ENCODE assay signal across 8 mouse cellular contexts in the genomic region with DNA sequence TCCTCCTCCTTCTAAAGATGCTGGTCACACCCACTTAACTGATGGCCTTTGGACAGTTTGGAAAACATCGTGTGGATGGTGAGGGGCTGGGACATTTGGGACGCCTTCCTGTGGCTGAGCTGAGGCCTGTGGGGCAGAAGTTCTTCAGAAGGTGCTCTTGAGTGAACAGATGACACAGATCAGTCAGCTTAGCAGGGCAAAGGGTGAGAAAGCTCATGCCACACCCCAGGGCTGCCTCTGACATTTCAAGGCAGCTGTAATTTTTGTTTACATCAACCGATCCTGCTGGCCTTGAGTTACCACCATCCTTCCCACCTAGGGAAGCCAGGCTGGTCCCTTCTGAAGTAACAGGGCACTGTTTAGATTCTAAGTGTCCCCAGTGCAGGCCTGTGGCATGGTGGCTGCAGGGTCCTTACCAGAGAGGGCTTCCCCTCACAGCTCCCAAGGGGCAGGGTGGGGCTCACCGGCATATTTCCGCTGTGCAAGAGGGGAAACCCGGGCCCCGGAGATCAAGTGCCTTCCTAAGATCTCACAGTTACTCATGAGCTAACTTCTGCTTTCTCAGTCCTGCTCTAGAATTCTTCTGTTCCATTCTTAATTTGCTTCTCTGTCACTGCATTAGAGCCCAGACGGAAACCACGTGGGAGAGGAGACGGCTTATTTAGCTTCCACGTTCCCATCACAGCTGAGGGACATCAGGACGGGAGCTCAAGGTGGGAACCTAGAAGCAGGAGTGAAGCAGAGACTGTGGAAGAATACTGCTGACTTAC. TPM values are rescaled to one million over a fixed set of nuclear protein-coding genes. Genes with fewer than 3 reads are reported as not detected.
DNase-seq lines count a peak whose midpoint lies in the region; ATAC-seq and TF ChIP-seq lines count a peak whose summit lies in the region.

No protein-coding gene starts in this region.

- DNase-seq in kidney, postnatal 4 days: no peak
- DNase-seq in adrenal gland, adult (ENCODE audit: inconsistent age in 2 of 2, low spot score in 1 of 2): no peak
- DNase-seq in cerebellum, adult 2 months: no peak

- no peak for TF ChIP-seq POLR2A in cerebellum, adult 2 months (IDR thresholded peaks at IDR 0.05; ENCODE audit: borderline replicate concordance, insufficient read depth, low read length)

- no peak for TF ChIP-seq CTCF in cerebellum, adult 2 months (IDR thresholded peaks at IDR 0.05; ENCODE audit: borderline replicate concordance, insufficient read depth, low read depth, low read length)

- H3K4me2 ChIP-seq in kidney, embryonic 16.5 days (replicated peaks; ENCODE audit: low read depth, low read length): no peak overlapping the region
- no peak overlapping the region for H3K4me2 ChIP-seq in embryonic facial prominence, embryonic 15.5 days (replicated peaks)
- H3K4me2 ChIP-seq in lung, embryonic 16.5 days (ENCODE audit: low read depth, low read length): no peak overlapping the region
- no peak overlapping the region for H3K4me2 ChIP-seq in stomach, embryonic 15.5 days
- no peak overlapping the region for H3K4me2 ChIP-seq in forebrain, embryonic 16.5 days (ENCODE audit: low read length)

- H3K4me3 ChIP-seq in kidney, embryonic 16.5 days (ENCODE audit: low read length): no peak overlapping the region
- no peak overlapping the region for H3K4me3 ChIP-seq in embryonic facial prominence, embryonic 15.5 days (replicated peaks)
- no peak overlapping the region for H3K4me3 ChIP-seq in lung, embryonic 16.5 days (ENCODE audit: low read length)
- no peak overlapping the region for H3K4me3 ChIP-seq in stomach, embryonic 15.5 days (replicated peaks)
- no peak overlapping the region for H3K4me3 ChIP-seq in cerebellum, adult 2 months (replicated peaks; ENCODE audit: insufficient read depth, low read depth, low read length)
- H3K4me3 ChIP-seq in forebrain, embryonic 16.5 days (replicated peaks; ENCODE audit: low read length): no peak overlapping the region

- ATAC-seq in kidney, embryonic 16.5 days (ENCODE audit: low FRiP score, low TSS enrichment): no peak
- ATAC-seq in embryonic facial prominence, embryonic 15.5 days (ENCODE audit: insufficient number of reproducible peaks, low FRiP score, low TSS enrichment, low read depth): no peak
- ATAC-seq in lung, embryonic 16.5 days (ENCODE audit: low read depth): no peak
- ATAC-seq in stomach, embryonic 15.5 days (ENCODE audit: insufficient read depth, low FRiP score, low read depth): no peak
- ATAC-seq in forebrain, embryonic 16.5 days: no peak

- H3K4me1 ChIP-seq in kidney, embryonic 16.5 days (ENCODE audit: insufficient read depth, low read length): peaks cover 31% of the 10 kb centered on the region
- H3K4me1 ChIP-seq in embryonic facial prominence, embryonic 15.5 days: peaks cover 28% of the 10 kb centered on the region
- H3K4me1 ChIP-seq in lung, embryonic 16.5 days (replicated peaks; ENCODE audit: control insufficient read depth, insufficient read depth, low read length): peaks cover 23% of the 10 kb centered on the region
- H3K4me1 ChIP-seq in stomach, embryonic 15.5 days: peaks cover 14% of the 10 kb centered on the region
- peaks cover 4% of the 10 kb centered on the region; the same call in 1 of the 2 replicates for H3K4me1 ChIP-seq in cerebellum, adult 2 months (ENCODE audit: control insufficient read depth, insufficient read depth, low read length)
- H3K4me1 ChIP-seq in forebrain, embryonic 16.5 days (replicated peaks; ENCODE audit: control insufficient read depth, insufficient read depth, low read length): peaks cover 27% of the 10 kb centered on the region

- H3K36me3 ChIP-seq in kidney, embryonic 16.5 days (ENCODE audit: insufficient read depth, low read length): no peaks in the 10 kb centered on the region
- no peaks in the 10 kb centered on the region for H3K36me3 ChIP-seq in embryonic facial prominence, embryonic 15.5 days
- H3K36me3 ChIP-seq in lung, embryonic 16.5 days (ENCODE audit: control insufficient read depth, insufficient read depth, low read length): no peaks in the 10 kb centered on the region
- no peaks in the 10 kb centered on the region for H3K36me3 ChIP-seq in stomach, embryonic 15.5 days
- no peaks in the 10 kb centered on the region for H3K36me3 ChIP-seq in forebrain, embryonic 16.5 days (ENCODE audit: control insufficient read depth, insufficient read depth)

- 38% methylated on average over 12 of the region's 12 CpGs for WGBS in kidney, embryonic 16.5 days
- 41% methylated on average over 12 of the region's 12 CpGs for WGBS in embryonic facial prominence, embryonic 15.5 days
- 34% methylated on average over 12 of the region's 12 CpGs for WGBS in lung, embryonic 16.5 days
- WGBS in stomach, embryonic 15.5 days: 37% methylated on average over 12 of the region's 12 CpGs
- 82% methylated on average over 12 of the region's 12 CpGs for WGBS in cerebellum, adult 2 months
- WGBS in forebrain, embryonic 16.5 days: 73% methylated on average over 12 of the region's 12 CpGs

- 0 out of 2 replicates have a peak overlapping the region, but pooled peaks have one; percentile 17 for H3K9ac ChIP-seq in kidney, embryonic 16.5 days (replicated peaks; ENCODE audit: low read length)
- no peak overlapping the region for H3K9ac ChIP-seq in embryonic facial prominence, embryonic 15.5 days
- no peak overlapping the region for H3K9ac ChIP-seq in lung, embryonic 16.5 days (ENCODE audit: low read length)
- H3K9ac ChIP-seq in stomach, embryonic 15.5 days: no peak overlapping the region
- no peak overlapping the region for H3K9ac ChIP-seq in forebrain, embryonic 16.5 days (replicated peaks; ENCODE audit: low read depth, low read length)

- H3K27ac ChIP-seq in kidney, embryonic 16.5 days (ENCODE audit: low read length): 0 out of 2 replicates have a peak overlapping the region, but pooled peaks have one; percentile 7
- peak overlapping the region; percentile 17; the same call in 1 of the 2 replicates for H3K27ac ChIP-seq in embryonic facial prominence, embryonic 15.5 days (replicated peaks)
- H3K27ac ChIP-seq in lung, embryonic 16.5 days (ENCODE audit: low read length): peak overlapping the region; percentile 37; the same call in 1 of the 2 replicates
- H3K27ac ChIP-seq in stomach, embryonic 15.5 days: peak overlapping the region; percentile 40; the same call in 1 of the 2 replicates
- no peak overlapping the region for H3K27ac ChIP-seq in cerebellum, adult 2 months (ENCODE audit: insufficient read depth, low read length)
- no peak overlapping the region for H3K27ac ChIP-seq in forebrain, embryonic 16.5 days (ENCODE audit: low read length)

- no peaks in the 10 kb centered on the region for H3K27me3 ChIP-seq in kidney, embryonic 16.5 days (ENCODE audit: insufficient read depth, low read length)
- H3K27me3 ChIP-seq in embryonic facial prominence, embryonic 15.5 days: no peaks in the 10 kb centered on the region
- H3K27me3 ChIP-seq in lung, embryonic 16.5 days (ENCODE audit: control insufficient read depth, insufficient read depth, low read depth, low read length): no peaks in the 10 kb centered on the region
- no peaks in the 10 kb centered on the region for H3K27me3 ChIP-seq in stomach, embryonic 15.5 days (replicated peaks)
- no peaks in the 10 kb centered on the region for H3K27me3 ChIP-seq in cerebellum, adult 2 months (ENCODE audit: control insufficient read depth, insufficient read depth, low read length)
- no peaks in the 10 kb centered on the region for H3K27me3 ChIP-seq in forebrain, embryonic 16.5 days (replicated peaks; ENCODE audit: control insufficient read depth, insufficient read depth, low read length)

- H3K9me3 ChIP-seq in kidney, embryonic 16.5 days (ENCODE audit: low read length): no peaks in the 10 kb centered on the region
- H3K9me3 ChIP-seq in embryonic facial prominence, embryonic 15.5 days (replicated peaks): no peaks in the 10 kb centered on the region
- H3K9me3 ChIP-seq in lung, embryonic 16.5 days (ENCODE audit: control insufficient read depth, low read length): no peaks in the 10 kb centered on the region
- H3K9me3 ChIP-seq in stomach, embryonic 15.5 days: no peaks in the 10 kb centered on the region
- no peaks in the 10 kb centered on the region for H3K9me3 ChIP-seq in forebrain, embryonic 16.5 days (ENCODE audit: control insufficient read depth, low read length)

RNA-seq across cellular contexts. Expression of a gene that starts 6.3 kb away (rescaled TPM):
- 8.9 and 10.6 TPM in 2 replicates for polyA plus RNA-seq in kidney, embryonic 16.5 days (2015; fragmentation: Nextera tagmentation; extraction: Ambion mirVana)
- 10.6 and 12.1 TPM in 2 replicates for polyA plus RNA-seq in embryonic facial prominence, embryonic 15.5 days (2015; fragmentation: Nextera tagmentation; extraction: Ambion mirVana)
- 5.8 and 7.7 TPM in 2 replicates for polyA plus RNA-seq in lung, embryonic 16.5 days (2015; fragmentation: Nextera tagmentation; extraction: Ambion mirVana)
- polyA plus RNA-seq in stomach, embryonic 15.5 days (2015; fragmentation: Nextera tagmentation; extraction: Ambion mirVana): 8.1 and 8.4 TPM in 2 replicates
- polyA plus RNA-seq in cerebellum, adult 2 months (2012; rRNA removed): 29.3 and 29.8 TPM in 2 replicates
- polyA plus RNA-seq in forebrain, embryonic 16.5 days (2015; fragmentation: Nextera tagmentation; extraction: Ambion mirVana): 14.0 and 15.8 TPM in 2 replicates

RNA-seq across cellular contexts. Expression of a gene that starts 24.4 kb away (rescaled TPM):
- polyA plus RNA-seq in kidney, embryonic 16.5 days (2015; fragmentation: Nextera tagmentation; extraction: Ambion mirVana): not detected in 2 replicates
- not detected in 2 replicates for polyA plus RNA-seq in embryonic facial prominence, embryonic 15.5 days (2015; fragmentation: Nextera tagmentation; extraction: Ambion mirVana)
- polyA plus RNA-seq in lung, embryonic 16.5 days (2015; fragmentation: Nextera tagmentation; extraction: Ambion mirVana): not detected in 2 replicates
- not detected in 2 replicates for polyA plus RNA-seq in stomach, embryonic 15.5 days (2015; fragmentation: Nextera tagmentation; extraction: Ambion mirVana)
- polyA plus RNA-seq in cerebellum, adult 2 months (2012; rRNA removed): not detected in 2 replicates
- not detected in 2 replicates for polyA plus RNA-seq in forebrain, embryonic 16.5 days (2015; fragmentation: Nextera tagmentation; extraction: Ambion mirVana)

Comparison
In these comparisons a context has a peak if more than half of its experiments do, and no peak if none do; other contexts are left out.
1. H3K27ac ChIP-seq: peak in kidney, embryonic 16.5 days (single experiment), embryonic facial prominence, embryonic 15.5 days (single experiment), lung, embryonic 16.5 days (single experiment) and stomach, embryonic 15.5 days (single experiment); none in cerebellum, adult 2 months (single experiment) and forebrain, embryonic 16.5 days (single experiment).